Mouse (Mus musculus) gastrocnemius, postnatal 4 days (tissue): ENCODE measurements around the gene C2cd6. TPM values are rescaled to one million over a fixed set of nuclear protein-coding genes. Genes with fewer than 3 reads are reported as not detected.

Experiments used
- DNase-seq, 2 experiments: peaks; one replicate each; pipeline ENCODE4 v3.0.0; 2021 to 2022; ENCODE audit warnings: low spot score in 2 of 2, mixed read lengths in 2 of 2
- long read RNA-seq, 2 experiments: library from polyadenylated mRNA; stranded (forward); transcript quantifications; one replicate each; pipeline ENCODE4 v2.0.0; 2021
- total RNA-seq, 2 experiments: library from RNA; stranded (reverse); gene quantifications; 2 replicates each; pipeline ENCODE4 v1.2.3; 2021

The C2cd6 gene
- total RNA-seq: not detected
- long read RNA-seq, experiment 1: 0 reads
- long read RNA-seq, experiment 2: 0 reads

- DNase-seq: no peak
These were observed at the start of gene C2cd6 for GRCm38 (mm10) chr1:59094705-59095104. Gene C2cd6 (minus strand): TSS chr1:59094900.

DNA sequence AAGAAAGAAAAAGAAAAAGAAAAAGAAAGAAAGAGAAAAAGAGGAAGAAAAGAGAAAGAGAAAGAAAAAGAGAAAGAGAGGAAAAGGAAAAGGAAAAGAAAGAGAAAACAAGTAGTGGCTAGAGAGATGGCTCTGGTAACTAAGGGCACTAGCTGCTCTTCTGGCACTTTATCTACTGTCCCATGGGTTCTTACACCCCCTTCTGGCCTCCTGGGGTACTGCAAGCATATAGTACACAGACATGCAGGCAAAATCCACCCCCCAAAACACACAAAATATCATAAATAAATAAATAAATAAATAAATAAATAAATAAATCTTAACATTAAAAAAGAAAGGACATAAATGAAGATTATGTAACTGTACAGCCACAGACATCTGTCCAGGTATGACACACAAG is 48.1 kb upstream of the C2cd6 start:
- peak; percentile 37 to 50 for DNase-seq

GRCm38 (mm10) chr1:59134419-59134818 is 39.7 kb upstream of the C2cd6 start:
- DNase-seq: no peak

- no peak for DNase-seq
These were observed 34.2 kb upstream of the C2cd6 start for GRCm38 (mm10) chr1:59128879-59129278.

GRCm38 (mm10) chr1:59125558-59125957 is 30.9 kb upstream of the C2cd6 start:
- no peak for DNase-seq

- peak; percentile 92 to 94 for DNase-seq
These were observed 25.2 kb upstream of the C2cd6 start, which contains the start of gene Tmem237 for GRCm38 (mm10) chr1:59119720-59120457. Gene Tmem237 (minus strand): TSS chr1:59120408.

- DNase-seq: no peak
These were observed 15.8 kb upstream of the C2cd6 start for GRCm38 (mm10) chr1:59110524-59110923.

- DNase-seq: no peak
These were observed 7.4 kb upstream of the C2cd6 start for GRCm38 (mm10) chr1:59102071-59102470.

- DNase-seq: no peak
These were observed 6.3 kb upstream of the C2cd6 start for GRCm38 (mm10) chr1:59101020-59101419.

- DNase-seq: no peak
These were observed 23.8 kb downstream of the C2cd6 start for GRCm38 (mm10) chr1:59070867-59071266.

- DNase-seq: peak in 1 of 2 experiments; percentile 39
These were observed 26.7 kb downstream of the C2cd6 start for GRCm38 (mm10) chr1:59067976-59068375.

GRCm38 (mm10) chr1:59063697-59064096 is 31.0 kb downstream of the C2cd6 start:
- no peak for DNase-seq

DNA sequence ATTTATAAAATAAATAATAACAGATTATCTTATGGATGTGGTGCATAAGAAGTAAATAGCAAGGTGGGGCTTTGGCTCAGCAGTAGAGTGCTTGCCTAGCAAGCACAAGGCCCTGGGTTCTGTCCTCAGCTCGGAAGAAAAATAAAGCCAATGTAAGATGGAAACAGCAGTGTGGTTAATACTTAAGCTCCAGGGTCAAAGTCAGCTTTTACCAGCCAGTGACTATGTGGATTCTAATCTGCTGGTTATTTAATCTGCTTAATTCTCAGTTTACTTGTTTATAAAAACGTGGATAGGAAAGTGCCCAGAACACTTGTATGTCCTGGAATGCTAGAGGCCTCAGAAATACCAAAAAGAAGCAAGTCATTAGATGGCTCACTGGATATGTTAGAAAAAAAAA is 37.7 kb downstream of the C2cd6 start:
- no peak for DNase-seq

GRCm38 (mm10) chr1:59051306-59051705 is 43.4 kb downstream of the C2cd6 start:
- no peak for DNase-seq

DNA sequence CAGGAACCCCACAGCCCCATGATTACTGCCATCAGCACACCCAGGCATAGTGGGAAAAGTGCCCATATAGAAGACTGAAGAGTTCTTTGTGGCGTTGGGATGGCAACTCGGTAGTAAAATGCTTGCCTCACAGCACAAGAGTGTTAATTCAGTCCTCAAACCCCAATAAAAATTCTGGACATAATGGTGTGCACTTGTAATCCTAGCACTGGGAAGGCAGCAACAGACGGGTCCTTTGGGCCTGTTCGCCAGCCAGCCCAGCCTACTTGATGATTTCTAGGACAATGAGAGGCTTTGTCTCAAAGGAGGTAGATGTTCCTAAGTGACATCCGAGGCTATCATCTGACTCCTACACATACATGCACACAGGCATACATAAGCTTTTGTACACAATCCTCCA is 57.0 kb downstream of the C2cd6 start:
- DNase-seq: no peak

GRCm38 (mm10) chr1:59021556-59021955 is 73.1 kb downstream of the C2cd6 start:
- no peak for DNase-seq

DNA sequence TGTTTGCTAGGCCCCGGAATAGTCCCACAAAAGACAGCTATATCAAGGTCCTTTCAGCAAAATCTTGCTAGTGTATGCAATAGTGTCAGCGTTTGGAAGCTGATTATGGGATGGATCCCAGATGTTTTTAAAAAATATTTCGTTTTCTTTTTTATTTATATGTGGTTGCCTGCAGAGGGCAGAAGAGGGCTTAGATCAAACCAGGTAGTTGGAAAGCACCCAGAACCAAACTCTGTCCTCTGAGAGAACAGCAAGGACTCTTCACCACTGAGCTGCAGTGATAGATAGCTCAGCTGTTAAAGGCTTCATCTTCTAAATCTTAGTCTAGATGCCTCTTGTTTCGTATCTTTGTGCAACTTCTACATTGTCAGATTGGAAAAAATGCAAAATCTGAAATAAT is 85.5 kb downstream of the C2cd6 start:
- DNase-seq: no peak

Other genes starting within 250 kb of the C2cd6 start
- gene Trak2, start 121.5 kb downstream of the C2cd6 start, total RNA-seq: 10 to 100 TPM; 52.4 to 56.7 TPM
- gene Stradb, start 121.4 kb downstream of the C2cd6 start, total RNA-seq: 10 to 100 TPM; 69.6 to 81.9 TPM
- 10 to 100 TPM; 11.2 to 12.7 TPM for gene Tmem237, start 25.5 kb upstream of the C2cd6 start, total RNA-seq
- under 1 TPM; 0.37 to 0.52 TPM for gene Mpp4, start 68.5 kb upstream of the C2cd6 start, total RNA-seq
- 10 to 100 TPM; 22.8 to 24.7 TPM for gene Als2, start 142.3 kb upstream of the C2cd6 start, total RNA-seq
- 1 to 10 TPM in 1 of 2 experiments, under 1 TPM in 1; 0.96 to 1.3 TPM for gene Cdk15, start 162.0 kb upstream of the C2cd6 start, total RNA-seq